Mouse (Mus musculus) megakaryocyte progenitor cell, adult 5-6 weeks (primary cell): ENCODE measurements around the gene Prpf38b. TPM values are rescaled to one million over a fixed set of nuclear protein-coding genes. Genes with fewer than 3 reads are reported as not detected.
"Not testable (repeated sequence)": the region's sequence is repeated elsewhere in the genome, so short reads cannot be mapped to it uniquely, and the experiment has no call there.

ENCODE experiments used
- ATAC-seq: replicated peaks from 2 replicates; pipeline ENCODE4 v1.8.0; 2016; ENCODE audit warnings: mild to moderate bottlenecking, moderate TSS enrichment, inconsistent platforms; ENCODE audit not compliant: poor library complexity
- total RNA-seq, 2 experiments: library from RNA; stranded (forward) in 1 of 2; stranded (reverse) in 1 of 2; fragments of 157-497, 149-512 nt in 1 of 2; fragments of 200-1000 nt in 1 of 2; gene quantifications; 2 replicates each; pipeline versions ENCODE4 v1.2.3 to v1.2.4; 2015 to 2017

The Prpf38b gene
- total RNA-seq, 2 experiments from 2014 or later, result 148 to 235 TPM

DNA sequence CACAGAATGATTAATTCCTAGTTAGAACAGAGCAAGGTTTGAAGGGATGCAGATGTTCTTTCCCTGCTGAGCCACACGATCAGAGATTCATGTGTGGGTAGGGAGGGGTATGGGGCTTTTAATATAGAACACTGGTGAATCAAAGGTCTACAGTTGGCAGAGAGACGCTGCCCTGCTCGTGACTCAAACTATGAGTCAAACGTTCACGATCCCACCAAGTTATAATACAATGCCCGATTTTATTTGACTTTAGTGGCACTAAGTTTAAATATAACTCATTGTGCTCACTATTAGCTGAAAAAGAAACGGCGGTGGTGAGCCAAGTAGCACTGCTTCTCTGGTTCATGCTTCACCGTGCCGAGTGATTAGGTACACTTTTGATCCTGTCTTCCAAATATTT lies 48.4 kb downstream of the Prpf38b start:
- no peak for ATAC-seq

DNA sequence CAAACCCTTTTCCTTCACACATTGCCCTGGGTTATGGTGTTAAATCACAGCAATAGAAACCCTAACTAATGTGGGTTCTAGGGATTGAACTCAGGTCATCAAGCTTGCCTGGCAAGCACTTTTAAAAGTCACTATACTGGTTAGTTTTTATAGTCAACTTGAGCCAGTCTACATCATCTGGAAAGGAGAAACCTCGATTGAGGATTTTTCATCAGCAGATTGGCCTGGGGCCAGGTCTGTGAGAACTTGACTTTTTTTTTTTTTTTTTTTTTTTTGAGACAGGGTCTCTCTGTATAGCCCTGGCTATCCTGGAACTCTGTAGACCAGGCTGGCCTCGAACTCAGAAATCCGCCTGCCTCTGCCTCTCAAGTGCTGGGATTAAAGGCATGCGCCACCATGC lies 49.2 kb downstream of the Prpf38b start:
- not testable (repeated sequence) for ATAC-seq

DNA sequence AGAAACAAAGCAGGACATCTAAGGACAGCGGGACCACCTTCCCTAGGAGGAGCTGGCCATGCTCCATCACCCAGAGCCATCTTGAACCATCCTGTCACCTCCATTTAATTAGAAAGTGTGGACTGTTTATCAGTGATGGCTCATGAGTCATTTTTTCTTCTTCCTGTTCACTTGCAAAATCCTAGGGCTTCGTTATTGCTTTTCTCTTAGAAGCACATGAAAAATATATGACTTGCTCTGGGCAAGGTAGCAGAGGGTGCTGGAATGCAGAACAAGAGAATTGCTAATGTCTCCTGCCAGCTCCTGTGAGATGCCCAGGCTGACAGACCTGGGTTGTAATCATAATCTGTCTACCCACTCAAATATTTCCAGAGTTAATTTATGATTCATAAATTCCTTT lies 50.7 kb downstream of the Prpf38b start:
- ATAC-seq, result no peak

DNA sequence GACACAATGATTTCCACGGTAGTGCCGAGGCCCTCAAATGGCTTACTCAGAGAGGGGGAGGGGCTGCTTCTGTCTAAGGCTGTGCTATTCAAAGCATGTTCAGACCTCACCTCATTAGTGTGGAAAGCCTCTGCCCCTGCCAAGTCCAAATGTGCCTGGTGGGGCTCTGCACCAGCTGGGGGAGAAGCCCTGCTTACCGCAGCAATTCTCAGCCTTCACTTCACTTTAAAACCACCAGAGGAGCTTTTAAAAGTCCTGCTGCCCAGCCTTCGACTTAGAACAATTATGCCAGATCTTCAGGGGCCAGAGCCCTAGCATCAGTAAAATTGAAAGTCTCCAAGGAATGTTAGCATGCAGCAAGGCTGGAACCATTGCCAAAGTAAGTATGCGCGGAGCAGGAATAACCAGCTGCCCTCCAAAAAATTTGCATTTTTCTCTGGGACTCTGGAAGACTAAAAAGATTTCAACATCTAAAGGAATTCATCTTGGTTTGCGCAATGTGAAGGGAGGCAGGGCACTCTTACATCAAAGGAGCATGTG lies 53.2 kb downstream of the Prpf38b start:
- no peak for ATAC-seq

DNA sequence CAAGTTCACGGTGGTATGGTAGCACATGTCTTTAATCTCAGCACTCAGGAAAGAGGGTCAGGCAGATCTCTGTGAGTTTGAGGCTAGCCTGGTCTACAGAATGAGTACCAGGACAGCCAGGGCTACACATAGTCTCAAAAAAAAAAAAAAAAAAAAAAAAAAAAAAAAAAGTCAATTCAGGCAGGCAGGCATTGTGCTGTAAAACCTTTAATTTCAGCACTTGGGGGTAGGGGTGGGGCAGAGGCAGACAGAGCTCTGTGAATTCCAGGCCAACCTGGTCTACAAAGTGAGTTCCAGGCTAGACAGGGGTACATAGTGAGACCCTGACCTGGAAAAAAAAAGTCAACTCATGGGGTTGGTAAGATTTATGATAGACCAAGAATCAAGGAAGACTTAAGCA lies 53.8 kb downstream of the Prpf38b start:
- no peak for ATAC-seq

DNA sequence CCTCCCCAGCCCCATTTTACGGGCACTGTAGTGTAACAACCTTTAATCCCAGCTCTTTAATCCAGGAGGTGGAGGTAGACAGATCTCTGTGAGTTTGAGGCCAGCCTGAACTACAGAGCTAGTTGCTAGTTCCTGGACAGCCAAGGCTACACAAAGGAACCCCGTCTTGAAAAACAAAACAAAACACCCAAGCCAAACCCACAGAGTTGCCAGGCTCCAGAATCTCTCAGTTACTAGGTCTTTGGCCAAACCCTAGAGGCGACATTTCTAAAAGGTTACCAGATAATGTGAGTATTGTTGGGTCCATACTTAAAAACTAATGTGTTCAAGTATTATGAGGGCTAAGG lies 54.4 kb downstream of the Prpf38b start:
- no peak for ATAC-seq

DNA sequence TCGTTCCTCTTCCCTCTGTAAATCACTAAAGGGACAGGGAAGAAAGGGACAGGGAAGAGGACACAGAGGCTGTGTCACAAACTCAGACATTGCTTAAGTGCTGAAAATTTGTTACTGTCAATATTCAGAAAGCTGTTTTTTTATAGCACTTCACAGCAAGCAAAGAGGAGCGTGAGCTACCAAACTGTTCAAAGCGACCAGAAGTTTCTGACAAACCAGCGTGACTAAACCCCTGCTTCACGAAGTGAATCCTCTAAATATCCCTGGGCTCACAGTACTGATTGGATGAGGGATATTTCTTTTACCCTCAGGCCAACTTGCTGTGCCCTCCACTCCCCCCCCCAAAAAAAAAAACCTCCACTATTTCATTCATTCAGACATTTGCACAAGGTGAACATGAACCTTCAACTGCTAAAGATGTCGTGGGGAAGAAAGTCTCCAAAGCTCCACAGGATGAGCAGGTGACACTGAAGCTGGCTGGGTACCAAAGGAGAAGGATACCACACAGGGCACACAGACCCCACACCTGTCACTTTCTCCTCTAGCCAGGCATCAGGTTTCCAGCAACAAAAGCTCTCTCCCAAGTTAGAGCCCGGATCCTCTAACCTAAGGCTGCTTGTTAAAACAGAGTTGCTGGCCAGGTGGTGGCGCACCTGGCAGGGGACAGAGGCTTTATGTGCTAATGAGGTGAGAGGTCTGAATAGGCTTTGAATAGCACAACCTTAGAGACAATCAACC lies 55.0 kb downstream of the Prpf38b start:
- ATAC-seq, result no peak

DNA sequence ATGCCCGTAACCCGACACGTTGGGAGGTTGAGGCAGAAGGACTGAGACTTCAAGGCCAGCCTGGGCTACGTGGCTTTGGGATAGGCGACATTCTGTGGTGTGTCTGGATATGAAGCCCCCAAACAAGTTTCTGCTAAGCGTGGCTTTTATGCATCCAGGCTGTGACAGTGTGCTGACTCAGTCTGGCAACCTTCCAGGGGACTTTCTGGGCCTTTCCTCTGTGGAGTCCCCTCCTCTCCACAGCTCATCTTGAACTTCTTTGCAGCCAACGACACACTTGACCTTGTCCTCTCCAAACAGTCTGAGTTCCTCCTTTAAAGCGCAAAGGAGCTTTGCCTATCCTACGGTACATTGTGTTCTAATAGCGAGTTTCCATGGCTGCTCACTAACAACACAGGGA lies 55.7 kb downstream of the Prpf38b start:
- ATAC-seq, result peak; percentile 29

DNA sequence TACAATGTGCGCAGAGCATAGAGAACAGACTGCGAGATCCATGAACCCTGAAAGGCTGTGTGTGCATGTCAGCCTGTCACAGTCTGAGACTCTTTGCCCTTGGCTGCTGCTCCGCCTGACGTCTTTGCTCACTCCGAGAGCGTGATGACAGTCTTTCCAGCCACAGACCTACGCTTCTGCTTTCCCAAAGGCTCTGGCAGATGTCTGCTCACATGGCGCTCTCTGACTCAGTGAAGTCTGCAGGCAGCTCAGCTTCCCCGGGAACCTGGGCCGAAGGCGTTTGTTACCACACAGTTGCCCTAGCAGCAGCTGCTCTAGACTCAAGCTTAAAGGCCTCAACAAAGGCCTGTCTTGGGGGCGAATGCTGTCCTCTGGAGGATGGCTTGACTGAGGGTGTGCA lies 56.2 kb downstream of the Prpf38b start:
- peak; percentile 75 for ATAC-seq

DNA sequence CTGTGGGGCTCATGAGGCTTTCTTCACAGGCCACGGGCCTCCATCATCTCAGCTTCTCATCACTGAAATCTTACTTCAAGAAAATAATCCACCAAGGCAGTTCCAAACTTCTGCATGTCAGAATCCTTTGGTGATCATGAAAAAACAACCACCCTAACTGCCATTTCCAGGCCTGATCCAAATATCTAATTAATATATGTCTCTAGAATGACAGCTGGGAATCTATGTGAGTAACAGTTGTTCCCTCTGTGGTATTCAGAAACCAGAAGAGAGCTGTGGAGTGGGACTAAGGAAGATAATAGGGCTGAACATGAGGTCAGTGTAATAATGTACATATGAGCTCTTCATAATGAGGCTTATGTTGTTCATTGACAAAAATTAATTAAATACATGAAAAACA lies 58.3 kb downstream of the Prpf38b start:
- ATAC-seq, result no peak

Other genes starting within 250 kb of the Prpf38b start
- 7.2 and 11.1 TPM in 2 replicates for gene Gpsm2, start 189.4 kb downstream of the Prpf38b start, total RNA-seq (2015)
- 11.7 and 16.3 TPM in 2 replicates for gene Gpsm2, start 189.4 kb downstream of the Prpf38b start, total RNA-seq (2017)
- 0.10 TPM in 1 of 2 replicates, not detected in the other for gene Aknad1, start 172.1 kb downstream of the Prpf38b start, total RNA-seq (2015)
- 0.14 TPM in 1 of 2 replicates, not detected in the other for gene Aknad1, start 172.1 kb downstream of the Prpf38b start, total RNA-seq (2017)
- gene Stxbp3, start 71.2 kb downstream of the Prpf38b start, total RNA-seq (2015), result 28.8 and 36.7 TPM in 2 replicates
- 18.0 and 26.9 TPM in 2 replicates for gene Stxbp3, start 71.2 kb downstream of the Prpf38b start, total RNA-seq (2017)
- 0.07 TPM in 1 of 2 replicates, not detected in the other for gene Fndc7, start 21.7 kb downstream of the Prpf38b start, total RNA-seq (2015)
- 0.25 TPM in 1 of 2 replicates, not detected in the other for gene Fndc7, start 21.7 kb downstream of the Prpf38b start, total RNA-seq (2017)
- gene Henmt1, start 28.1 kb upstream of the Prpf38b start, total RNA-seq (2015), result 0.56 TPM in 1 of 2 replicates, not detected in the other
- gene Henmt1, start 28.1 kb upstream of the Prpf38b start, total RNA-seq (2017), result 0.64 TPM in 1 of 2 replicates, not detected in the other
- gene Gm9857, start 28.7 kb upstream of the Prpf38b start, total RNA-seq (2015), result not detected in 2 replicates
- gene Gm9857, start 28.7 kb upstream of the Prpf38b start, total RNA-seq (2017), result not detected in 2 replicates
- gene Fam102b, start 115.9 kb upstream of the Prpf38b start, total RNA-seq (2015), result 26.6 and 27.6 TPM in 2 replicates
- gene Fam102b, start 115.9 kb upstream of the Prpf38b start, total RNA-seq (2017), result 31.1 and 34.7 TPM in 2 replicates
- gene Slc25a54, start 168.7 kb upstream of the Prpf38b start, total RNA-seq (2015), result not detected in 2 replicates
- not detected in 2 replicates for gene Slc25a54, start 168.7 kb upstream of the Prpf38b start, total RNA-seq (2017)
- 16.1 and 19.0 TPM in 2 replicates for gene Slc25a24, start 211.4 kb upstream of the Prpf38b start, total RNA-seq (2015)
- 15.5 and 17.2 TPM in 2 replicates for gene Slc25a24, start 211.4 kb upstream of the Prpf38b start, total RNA-seq (2017)